Mouse (Mus musculus): ENCODE results near the gene Foxp1.

GRCm38 (mm10) chr6:99328634-99329033 lies 193.9 kb downstream of the Foxp1 start:
- TF ChIP-seq CTCF (IDR thresholded peaks at IDR 0.05), result no peak
- no peak for TF ChIP-seq EP300 (IDR thresholded peaks at IDR 0.05)
